Mouse (Mus musculus): ENCODE data around the gene Med24. TPM values are rescaled to one million over a fixed set of nuclear protein-coding genes. Genes with fewer than 3 reads are reported as not detected.
"Not testable (repeated sequence)": the region's sequence is repeated elsewhere in the genome, so short reads cannot be mapped to it uniquely, and the experiment has no call there.

The Med24 gene
- total RNA-seq, 2 experiments from 2014 or later, result 8.8 to 17.6 TPM

DNA sequence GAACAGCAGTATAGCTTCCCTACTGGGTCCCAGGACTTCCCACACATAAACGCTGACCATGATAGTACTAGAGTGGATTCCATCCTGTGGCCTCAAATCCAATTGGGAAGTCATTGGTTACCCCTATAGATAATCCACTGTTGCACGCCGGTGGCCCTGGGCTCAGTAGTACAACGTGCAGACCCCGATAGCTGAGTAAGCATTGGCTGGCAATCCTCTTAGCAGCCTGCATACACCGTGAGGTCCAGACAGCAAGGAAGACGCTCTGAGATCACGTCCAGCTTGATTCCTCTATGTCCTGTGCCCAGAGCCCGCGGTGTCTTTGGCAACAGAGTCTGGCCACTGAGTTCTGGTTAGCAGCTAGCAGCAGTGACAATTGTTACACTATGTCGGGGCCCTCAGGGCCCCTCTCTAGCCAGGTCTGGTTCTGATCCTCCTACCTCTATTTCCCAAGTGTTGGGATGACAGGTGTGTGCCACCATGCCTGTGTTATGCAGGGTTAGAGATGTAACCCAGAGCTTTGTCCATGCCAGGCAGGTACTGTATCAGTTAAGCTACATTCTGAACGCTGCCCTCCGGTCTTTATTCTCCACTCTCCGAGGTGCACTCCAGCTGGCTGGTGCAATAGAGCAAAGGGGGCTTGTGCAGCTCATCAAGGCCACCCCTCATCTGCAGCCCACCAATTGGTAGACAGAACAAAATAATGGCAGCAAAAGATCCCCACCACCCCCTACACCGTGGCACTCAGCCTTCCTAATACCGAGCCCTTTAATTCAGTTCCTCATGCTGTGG is 30.2 kb downstream of the Med24 start:
- ATAC-seq (replicated peaks; ENCODE audit: low FRiP score, poor library complexity, severe bottlenecking), result no peak

GRCm38 (mm10) chr11:98697225-98697624 is 32.0 kb downstream of the Med24 start:
- no peak for ATAC-seq (replicated peaks; ENCODE audit: low FRiP score, poor library complexity, severe bottlenecking)

DNA sequence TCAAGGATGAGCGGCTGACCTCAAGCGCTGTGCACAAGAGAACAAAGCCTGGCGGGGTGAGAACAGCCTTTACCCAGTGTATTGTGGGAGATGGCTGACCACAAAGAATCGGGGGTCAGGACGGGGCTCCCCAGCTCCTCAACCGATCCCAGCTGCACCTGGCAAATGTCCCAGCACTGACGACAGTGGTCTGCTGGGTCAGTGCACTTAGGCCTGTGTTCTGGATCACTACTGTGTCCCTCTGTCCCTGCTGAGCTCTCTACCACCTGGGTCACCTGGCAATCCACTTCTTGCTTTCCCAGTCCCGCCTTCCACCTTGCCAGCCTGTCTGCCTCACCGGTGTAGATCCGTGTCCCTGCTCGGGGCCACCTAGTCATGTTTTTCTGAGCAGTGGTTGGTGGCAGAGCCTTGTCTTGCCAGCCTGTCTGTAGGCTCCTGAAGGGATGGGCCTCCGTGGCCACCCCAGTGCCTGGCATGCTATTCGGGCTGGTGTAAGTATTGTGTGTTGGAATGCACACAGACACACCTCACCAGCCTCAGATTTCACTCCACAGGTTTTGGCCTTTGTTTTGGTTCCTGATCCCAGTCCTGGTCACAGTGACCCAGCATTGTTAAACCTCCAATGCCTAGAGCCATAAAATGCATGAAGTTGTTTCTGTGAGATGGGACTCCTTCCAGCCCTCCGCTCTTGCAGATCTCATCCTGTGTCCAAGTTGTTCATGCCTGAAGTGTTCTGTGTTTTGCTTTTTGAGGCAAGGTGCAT is 32.6 kb downstream of the Med24 start:
- no peak for ATAC-seq (replicated peaks; ENCODE audit: low FRiP score, poor library complexity, severe bottlenecking)

DNA sequence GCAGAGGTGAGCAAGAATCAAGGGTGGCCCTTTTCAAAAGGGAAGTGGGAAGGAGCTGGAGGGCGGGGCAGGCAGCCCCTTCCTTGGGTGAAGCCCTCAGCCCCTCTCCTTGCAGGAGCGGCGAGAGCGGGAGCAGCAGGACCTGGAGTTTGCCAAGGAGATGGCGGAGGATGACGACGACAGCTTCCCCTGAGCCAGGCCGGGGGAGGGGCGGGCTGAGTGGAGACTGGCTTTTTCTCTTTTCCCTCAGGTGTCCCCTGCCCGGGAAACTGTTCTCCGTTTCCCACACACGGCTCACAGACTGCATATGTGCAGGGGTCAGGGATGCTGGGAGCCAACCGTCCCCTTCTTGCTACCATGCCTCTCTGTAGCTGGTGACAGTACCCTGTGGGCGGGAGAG is 33.8 kb downstream of the Med24 start:
- no peak for ATAC-seq (replicated peaks; ENCODE audit: low FRiP score, poor library complexity, severe bottlenecking)

DNA sequence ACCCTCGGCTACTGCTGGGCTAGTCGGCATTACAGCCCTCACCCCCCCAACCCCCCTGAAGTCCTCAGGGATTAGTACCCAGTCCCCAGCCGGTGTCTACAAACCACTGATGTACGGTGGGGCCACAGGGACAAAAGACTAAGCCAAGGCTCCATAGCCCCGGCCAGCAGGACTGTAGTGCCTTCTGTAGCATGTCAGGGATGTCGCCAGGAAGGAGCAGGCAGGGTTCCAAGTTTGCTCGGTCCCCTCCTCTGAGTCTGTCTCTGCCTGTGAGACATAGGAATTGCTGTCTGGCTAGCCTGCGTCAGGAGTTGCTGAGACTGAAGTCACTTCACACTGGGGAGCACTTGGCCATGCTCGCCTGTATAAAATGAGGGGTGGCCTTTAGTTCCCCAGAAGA is 34.9 kb downstream of the Med24 start:
- no peak for ATAC-seq (replicated peaks; ENCODE audit: low FRiP score, poor library complexity, severe bottlenecking)

DNA sequence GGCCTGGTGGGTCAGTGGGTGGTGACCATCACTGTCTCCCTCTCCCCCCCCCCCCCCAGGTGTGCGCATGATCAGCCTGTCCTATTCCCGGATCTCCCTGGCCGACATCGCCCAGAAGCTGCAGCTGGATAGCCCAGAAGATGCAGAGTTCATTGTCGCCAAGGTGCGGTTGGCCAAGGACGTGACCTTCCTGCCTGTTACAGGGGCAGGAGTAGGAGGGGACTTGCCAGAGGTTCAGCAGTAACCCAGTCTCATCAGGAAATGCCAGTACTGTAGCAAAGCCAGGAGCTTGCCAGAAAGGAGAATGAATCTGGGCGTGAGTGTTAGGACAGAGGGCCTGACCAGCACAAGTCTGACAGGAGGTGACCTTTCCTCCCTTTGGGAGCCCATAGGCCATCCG is 35.5 kb downstream of the Med24 start:
- no peak for ATAC-seq (replicated peaks; ENCODE audit: low FRiP score, poor library complexity, severe bottlenecking)

GRCm38 (mm10) chr11:98693201-98693600 is 36.0 kb downstream of the Med24 start:
- ATAC-seq (replicated peaks; ENCODE audit: low FRiP score, poor library complexity, severe bottlenecking), result no peak

DNA sequence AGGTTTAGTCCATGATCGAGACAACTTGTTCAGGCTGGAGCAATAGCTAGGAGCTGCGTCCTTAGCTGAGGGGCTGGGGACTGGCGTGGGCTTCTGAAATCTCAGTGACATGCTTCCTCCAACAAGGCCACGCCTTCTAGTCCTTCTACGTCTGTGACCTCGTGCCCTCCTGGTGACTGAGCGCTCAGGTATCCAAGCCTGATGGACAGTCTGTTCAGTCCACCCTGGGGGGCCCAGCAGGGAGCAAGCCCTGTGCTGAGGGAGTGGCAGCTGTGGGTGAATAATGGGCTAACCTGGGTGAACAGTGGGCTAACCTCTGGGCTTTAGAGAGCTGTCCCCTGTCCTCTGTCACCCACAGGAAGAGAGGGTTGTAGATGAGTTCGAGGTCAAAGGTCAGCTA is 41.2 kb downstream of the Med24 start:
- ATAC-seq (replicated peaks; ENCODE audit: low FRiP score, poor library complexity, severe bottlenecking), result no peak

DNA sequence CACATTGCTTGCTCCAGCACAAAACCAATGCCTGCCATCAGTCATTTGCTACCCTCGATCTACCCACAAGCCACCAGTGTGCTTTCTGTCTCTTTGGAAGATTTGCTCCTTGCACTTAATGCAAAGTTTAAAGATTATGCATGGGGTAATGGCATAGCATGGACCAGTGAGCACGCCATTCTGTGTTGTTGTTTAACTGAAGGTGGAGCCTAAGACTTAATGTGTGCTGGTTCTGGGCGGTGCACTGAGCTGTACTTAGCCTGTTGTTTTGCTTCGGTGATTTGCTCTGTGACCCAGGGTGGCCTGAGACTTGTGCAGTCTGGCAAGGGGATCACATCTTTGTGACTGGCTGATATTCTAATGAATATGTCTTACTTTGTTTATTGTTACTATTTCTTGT is 42.3 kb downstream of the Med24 start:
- no peak for ATAC-seq (replicated peaks; ENCODE audit: low FRiP score, poor library complexity, severe bottlenecking)

DNA sequence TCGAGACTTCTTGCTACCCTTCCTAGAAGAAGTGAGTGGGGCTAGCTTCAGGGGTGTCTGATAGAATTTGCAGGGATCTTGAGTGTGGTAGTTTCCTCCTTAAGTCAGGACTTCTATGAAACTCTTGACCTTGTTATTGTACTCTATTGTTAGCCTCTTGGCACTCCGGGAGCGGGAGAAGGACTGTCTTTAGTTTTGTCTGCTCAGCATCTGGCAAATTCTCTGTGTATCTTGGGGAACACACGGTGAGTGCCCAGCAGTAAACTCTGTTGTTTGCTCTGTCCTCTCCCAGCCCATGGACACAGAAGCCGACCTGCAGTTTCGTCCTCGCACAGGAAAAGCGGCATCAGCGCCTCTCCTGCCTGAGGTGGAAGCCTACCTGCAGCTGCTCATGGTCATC is 43.6 kb downstream of the Med24 start:
- ATAC-seq (replicated peaks; ENCODE audit: low FRiP score, poor library complexity, severe bottlenecking), result no peak

GRCm38 (mm10) chr11:98682811-98683210 is 46.4 kb downstream of the Med24 start:
- peak; percentile 23 for ATAC-seq (replicated peaks; ENCODE audit: low FRiP score, poor library complexity, severe bottlenecking)

DNA sequence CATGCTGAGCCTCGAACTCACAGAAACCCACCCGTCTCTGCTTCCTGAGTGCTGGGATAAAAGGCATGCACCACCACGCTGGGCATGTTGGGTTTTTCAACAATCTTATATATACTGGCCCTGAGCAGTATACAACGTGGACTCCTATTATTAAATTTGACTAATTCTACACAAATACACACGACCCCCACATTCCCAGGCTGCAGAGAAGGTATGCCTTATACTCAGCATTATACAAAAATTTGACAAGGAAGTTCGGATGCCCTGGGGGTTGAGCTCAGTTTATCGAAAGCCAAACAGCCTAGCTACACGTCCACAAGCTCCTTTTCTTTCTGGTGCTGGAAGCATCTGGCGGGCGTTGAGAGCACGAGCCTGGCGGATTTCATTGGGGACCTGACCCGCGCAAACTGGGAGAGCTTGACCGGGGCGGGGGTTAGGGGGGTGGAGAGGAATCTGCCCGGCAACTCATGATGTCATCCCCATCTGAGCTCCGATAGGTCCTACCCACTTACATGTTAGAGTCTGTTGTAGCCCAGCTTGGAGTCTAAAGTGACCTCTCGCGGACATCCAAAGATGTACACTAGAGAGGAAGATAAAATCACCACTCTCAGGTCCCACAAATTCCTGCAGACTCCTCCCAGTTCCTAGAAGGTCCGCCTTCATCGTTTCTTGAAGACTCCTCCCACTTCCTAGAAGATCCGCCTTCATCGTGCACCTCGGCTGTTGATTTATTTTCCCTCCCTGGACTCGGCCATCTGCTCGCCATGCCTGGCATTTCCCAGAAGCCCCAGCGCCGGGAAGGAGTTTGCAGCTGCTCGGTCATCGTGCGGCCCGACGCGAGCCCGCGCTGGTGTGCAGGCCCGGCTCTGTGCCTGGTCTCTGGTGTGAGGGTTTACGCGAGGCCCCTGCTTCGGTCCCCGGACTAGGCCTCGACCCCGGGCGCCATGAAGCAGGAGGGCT is 47.2 kb downstream of the Med24 start, which contains the start of gene Psmd3:
Gene Psmd3, plus strand, starts transcription at position 769 of the 960 bp plus-strand sequence.
- ATAC-seq (replicated peaks; ENCODE audit: low FRiP score, poor library complexity, severe bottlenecking), result peak; percentile 89

DNA sequence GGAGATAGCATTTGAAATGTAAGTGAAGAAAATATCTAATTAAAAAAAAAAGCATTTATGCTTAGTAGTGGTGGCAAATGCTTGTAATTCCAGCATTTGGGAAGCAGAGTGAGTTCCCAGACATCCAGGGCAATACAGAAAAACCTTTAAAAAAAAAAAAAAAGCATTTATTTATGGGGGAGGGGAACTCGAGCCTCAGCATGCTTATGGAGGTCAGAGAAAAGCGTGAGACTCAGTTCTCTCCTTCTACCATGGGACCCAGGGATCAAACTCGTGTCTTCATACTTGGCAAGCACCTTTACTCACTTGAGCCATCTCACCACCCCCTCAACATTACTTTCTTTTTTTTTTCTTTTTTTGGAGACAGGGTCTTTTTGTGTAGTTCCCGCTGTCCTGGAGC is 48.0 kb downstream of the Med24 start:
- ATAC-seq (replicated peaks; ENCODE audit: low FRiP score, poor library complexity, severe bottlenecking), result no peak

DNA sequence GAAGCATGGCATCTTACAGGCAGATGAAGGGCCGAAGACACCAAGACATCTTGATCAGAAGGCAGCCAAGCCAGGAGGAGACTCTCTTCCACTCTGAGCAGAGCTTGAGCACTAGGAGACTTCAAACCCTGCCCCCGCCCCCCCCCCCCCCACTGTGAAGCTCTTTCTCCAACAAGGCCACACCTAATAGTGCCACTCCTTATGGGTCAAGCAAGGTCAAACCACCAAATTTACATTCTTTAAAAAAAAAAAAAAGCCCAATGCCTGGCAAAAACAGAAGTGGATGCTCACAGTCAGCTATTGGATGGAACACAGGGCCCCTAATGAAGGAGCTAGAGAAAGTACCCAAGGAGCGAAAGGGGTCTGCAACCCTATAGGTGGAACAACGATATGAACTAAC is 48.6 kb downstream of the Med24 start:
- not testable (repeated sequence) for ATAC-seq (replicated peaks; ENCODE audit: low FRiP score, poor library complexity, severe bottlenecking)

DNA sequence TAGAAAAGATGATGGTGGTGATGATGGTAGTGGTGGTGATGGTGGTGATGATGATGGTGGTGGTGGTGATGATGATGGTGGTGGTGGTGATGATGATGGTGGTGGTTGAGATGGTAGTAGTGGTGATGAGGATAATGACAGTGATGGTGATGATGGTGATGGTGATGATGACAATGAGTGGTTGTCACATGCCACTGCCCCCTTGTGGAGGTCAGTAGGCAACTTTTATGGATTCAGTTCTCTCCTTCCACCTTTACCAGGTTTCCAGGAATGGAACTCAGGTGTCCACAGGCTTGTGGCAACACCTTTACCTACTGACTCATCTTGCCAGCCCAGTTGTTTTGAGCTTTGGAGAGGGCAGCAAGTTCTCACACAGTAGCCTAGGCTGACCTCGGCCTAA is 49.2 kb downstream of the Med24 start:
- ATAC-seq (replicated peaks; ENCODE audit: low FRiP score, poor library complexity, severe bottlenecking), result no peak

- ATAC-seq (replicated peaks; ENCODE audit: low FRiP score, poor library complexity, severe bottlenecking), result no peak
These were observed 53.3 kb downstream of the Med24 start for GRCm38 (mm10) chr11:98675829-98676363.

DNA sequence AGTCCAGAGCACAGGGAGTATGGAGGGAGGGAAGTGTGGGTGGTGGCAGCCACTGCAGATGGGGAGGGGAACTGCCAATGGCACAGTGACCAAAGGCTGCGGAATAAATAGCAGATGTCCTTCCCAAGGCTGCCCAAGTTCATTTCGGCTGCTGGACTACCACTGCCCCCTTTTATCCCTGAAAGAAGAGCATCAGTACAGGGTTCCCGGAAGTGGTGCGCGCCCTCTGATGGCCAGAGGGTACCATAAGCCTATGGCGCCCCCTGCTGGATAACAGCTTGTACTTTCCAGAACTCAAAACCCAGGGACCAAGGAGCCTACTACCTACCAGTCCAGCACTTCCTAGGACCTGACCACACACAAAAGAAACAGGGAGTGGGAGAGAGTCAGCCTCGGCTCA is 56.1 kb downstream of the Med24 start:
- ATAC-seq (replicated peaks; ENCODE audit: low FRiP score, poor library complexity, severe bottlenecking), result peak; percentile 84

DNA sequence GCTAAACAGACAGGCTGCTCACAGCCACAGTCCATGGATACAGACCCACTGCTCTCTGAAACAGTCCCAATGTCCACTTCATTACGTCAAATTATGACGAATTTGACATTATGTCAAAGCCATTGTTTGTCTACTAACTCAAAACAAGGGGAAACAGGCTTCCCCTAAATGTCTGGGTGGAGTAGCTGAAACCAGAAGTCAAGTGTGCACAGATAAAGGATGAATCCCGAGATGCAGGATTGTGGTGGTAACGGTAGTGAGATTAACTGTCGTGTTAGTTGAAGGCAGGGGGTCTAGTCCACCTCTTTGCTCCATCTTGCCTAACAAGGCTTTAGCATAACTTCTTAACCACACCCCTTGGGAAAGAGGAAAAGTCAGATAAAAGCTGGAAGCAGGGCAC is 56.8 kb downstream of the Med24 start:
- ATAC-seq (replicated peaks; ENCODE audit: low FRiP score, poor library complexity, severe bottlenecking), result no peak

DNA sequence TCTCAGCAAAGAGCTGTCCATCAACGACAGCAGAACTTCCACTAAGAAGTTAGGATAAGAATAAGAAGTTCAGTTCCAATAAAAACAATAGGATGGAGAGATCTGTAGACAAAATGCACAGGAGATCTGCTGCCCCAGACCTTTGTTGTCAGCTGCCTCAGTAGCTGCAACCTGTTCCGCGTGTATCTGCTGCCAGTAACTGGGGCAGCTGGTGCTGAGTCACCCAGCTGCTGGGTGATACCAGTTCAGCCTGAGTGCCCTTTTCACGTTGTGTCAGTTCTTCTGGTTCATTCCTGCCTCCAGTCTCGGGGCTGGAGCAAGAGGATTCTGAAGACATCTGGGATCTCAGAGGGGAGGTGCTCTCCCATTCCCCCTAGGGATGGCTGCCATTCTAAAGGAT is 57.4 kb downstream of the Med24 start:
- peak; percentile 81 for ATAC-seq (replicated peaks; ENCODE audit: low FRiP score, poor library complexity, severe bottlenecking)

- no peak for ATAC-seq (replicated peaks; ENCODE audit: low FRiP score, poor library complexity, severe bottlenecking)
These were observed 57.9 kb downstream of the Med24 start for GRCm38 (mm10) chr11:98671284-98671815.
